Mouse (Mus musculus) G1E-ER4 (cell line): Measurements from ENCODE around the gene Mier2. TPM values are rescaled to one million over a fixed set of nuclear protein-coding genes. Genes with fewer than 3 reads are reported as not detected.

ENCODE experiments used
- GATA1 ChIP-seq: IDR thresholded peaks from one replicate; pipeline ENCODE4 v1.8.0; 2012; ENCODE audit warnings: low read length, inconsistent platforms
- polyA plus RNA-seq: library from polyadenylated mRNA; stranded (reverse); fragments of >175 nt; gene quantifications from 2 replicates; pipeline ENCODE4 v1.2.3, GENCODE M21; 2012

The Mier2 gene
- polyA plus RNA-seq, result 0.05 TPM in 1 of 2 replicates, not detected in the other

DNA sequence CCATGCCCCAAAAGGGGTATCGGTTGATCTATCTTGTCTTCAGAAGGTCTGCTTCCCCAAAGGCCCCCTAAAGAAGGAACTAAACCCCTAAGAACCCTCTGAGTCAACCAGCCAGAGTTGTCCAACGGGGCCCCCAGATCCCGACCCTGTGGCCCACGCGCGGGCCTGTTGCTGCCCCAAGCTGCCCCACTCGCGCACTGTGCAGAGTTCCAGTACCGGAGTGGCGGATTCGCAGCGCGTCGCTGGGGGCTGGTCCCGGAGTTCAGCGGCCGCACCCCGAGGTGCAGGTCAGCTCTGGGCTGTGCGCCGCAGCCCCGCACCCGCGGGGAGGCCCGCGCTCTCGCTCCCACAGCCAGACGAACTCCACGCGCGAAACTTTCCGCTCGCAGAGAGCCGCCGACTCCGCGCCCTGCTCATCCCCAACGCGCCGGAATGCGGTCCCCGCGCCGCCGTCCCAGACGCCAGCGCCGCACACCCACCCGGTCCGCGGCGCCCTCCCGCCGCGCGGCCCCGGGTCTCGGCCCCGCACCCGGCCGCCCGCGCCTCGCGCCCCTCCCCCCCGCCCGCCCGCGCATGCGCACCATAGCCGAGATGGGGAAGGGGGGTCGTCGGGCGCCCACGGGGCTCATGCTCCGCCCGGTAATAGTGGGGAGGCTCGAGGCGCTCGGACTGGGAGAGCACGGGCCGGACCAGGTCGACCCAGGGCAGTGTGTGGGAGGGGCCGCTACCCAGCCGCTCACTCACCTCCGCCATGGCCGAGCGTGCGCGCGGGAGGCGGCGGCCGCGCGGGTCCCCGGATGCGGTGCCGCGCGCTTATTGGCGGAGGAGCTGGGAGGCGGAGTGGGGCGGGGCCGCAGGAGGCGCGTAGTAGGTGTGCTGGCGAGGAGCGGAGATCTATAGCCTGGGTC, at the start of gene Mier2:
Gene Mier2, minus strand, starts transcription at position 870 of the 908 bp plus-strand sequence.
- TF ChIP-seq GATA1, result no peak

DNA sequence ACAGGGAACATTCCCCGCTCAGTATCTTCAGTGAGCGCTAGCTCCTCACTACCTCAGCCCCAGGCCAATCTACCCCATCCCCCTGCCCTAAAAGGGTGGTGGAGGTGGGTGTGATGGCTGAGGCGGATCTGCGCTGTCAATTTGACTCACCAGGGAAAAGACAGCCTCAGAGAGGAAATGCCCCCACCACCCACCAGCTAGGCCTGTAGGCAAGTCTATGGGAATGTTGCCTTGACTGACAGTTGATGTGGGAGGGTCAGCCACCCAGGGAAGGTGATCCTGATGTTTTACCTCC, 42.9 kb upstream of the Mier2 start:
- TF ChIP-seq GATA1, result no peak

- TF ChIP-seq GATA1, result no peak
Observed at GRCm38 (mm10) chr10:79597051-79597935, 42.3 kb upstream of the Mier2 start.

- TF ChIP-seq GATA1, result no peak
Observed at GRCm38 (mm10) chr10:79595590-79595929, 40.6 kb upstream of the Mier2 start.

DNA sequence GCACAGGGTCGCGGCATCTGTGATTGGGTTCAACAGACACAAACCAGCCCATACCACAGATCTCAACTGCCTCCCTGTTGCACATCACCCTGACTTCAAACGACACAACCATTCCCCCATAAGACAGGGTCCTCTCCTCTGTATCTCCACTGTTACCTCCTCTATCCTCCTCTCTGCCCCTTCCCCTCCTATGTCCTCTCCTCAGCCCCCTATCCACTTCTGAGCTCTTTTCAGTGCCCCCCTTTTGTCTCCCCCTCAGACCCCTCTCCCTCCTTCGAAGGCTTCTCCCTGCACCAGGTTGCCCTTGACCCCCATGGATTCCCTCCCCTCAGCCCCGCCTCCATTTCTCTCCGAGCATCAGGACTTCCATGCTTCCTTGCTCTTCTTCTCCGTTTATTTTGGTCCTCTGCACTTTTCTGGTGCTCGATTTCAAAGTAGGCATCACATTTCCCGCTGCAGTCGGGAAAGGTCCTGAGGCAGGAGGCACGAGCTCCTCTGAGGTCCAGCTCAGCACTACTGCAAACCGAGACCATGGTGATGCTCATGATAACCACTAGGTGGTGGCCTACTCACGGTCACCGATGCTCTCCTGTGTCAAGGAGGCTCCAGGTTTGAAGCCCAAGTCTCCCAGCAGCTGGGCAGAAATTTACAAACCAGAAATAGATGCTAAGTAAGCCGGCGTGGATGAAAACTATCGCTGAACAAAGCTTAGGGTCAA, 40.0 kb upstream of the Mier2 start:
- TF ChIP-seq GATA1, result no peak

- TF ChIP-seq GATA1, result no peak
Observed at GRCm38 (mm10) chr10:79594111-79594510, 39.1 kb upstream of the Mier2 start.

GRCm38 (mm10) chr10:79590702-79591101, 35.7 kb upstream of the Mier2 start:
- TF ChIP-seq GATA1, result no peak

DNA sequence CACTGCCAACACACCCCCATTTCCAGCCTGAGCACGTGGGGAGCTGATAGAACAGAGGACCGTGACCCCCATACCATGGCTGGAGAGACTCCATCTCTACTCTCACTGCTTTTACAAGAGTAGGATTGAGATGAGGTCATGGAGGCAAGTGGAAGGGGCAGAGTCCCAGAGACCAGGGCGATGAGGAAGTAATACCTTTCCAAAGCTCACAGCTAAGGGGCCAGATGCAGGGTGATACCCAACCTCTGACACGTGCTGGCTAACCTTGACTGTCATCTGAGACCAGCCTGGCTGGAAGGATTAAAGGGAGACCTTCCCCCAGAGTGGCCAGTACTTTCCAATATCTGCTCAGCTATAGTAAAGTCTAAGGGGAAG, 32.7 kb upstream of the Mier2 start:
- TF ChIP-seq GATA1, result no peak

- no peak for TF ChIP-seq GATA1
Observed at GRCm38 (mm10) chr10:79587061-79587751, 32.2 kb upstream of the Mier2 start, which contains the start of gene Theg. Gene Theg (minus strand): TSS chr10:79587331.

- TF ChIP-seq GATA1, result no peak
Observed at GRCm38 (mm10) chr10:79586243-79586642, 31.2 kb upstream of the Mier2 start.

GRCm38 (mm10) chr10:79585723-79586122, 30.7 kb upstream of the Mier2 start:
- TF ChIP-seq GATA1, result no peak

GRCm38 (mm10) chr10:79585136-79585535, 30.1 kb upstream of the Mier2 start:
- TF ChIP-seq GATA1, result no peak

DNA sequence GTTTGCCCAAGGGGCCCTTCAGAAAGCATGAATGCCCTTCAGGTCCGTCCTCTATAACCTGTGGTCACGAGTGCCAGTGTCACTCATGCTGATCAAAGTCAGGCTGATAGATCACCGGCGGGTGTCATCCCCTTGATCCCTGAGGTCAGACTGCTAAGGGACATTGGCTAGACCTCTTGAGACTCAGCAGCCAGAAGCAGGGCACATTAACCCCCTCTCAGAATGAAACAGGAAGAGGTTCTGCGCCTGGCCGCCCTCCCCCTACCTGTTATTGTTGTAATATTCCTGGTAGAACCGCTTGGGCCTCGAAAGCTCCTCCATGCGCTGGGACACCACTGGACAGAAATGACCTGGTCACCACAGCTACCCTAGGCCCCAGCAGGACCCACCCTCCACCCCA, 29.4 kb upstream of the Mier2 start:
- no peak for TF ChIP-seq GATA1

GRCm38 (mm10) chr10:79584021-79584420, 29.0 kb upstream of the Mier2 start:
- TF ChIP-seq GATA1, result no peak

GRCm38 (mm10) chr10:79581501-79581900, 26.5 kb upstream of the Mier2 start:
- TF ChIP-seq GATA1, result no peak
